Mouse (Mus musculus): ENCODE results near the gene Kcnq5.

DNA sequence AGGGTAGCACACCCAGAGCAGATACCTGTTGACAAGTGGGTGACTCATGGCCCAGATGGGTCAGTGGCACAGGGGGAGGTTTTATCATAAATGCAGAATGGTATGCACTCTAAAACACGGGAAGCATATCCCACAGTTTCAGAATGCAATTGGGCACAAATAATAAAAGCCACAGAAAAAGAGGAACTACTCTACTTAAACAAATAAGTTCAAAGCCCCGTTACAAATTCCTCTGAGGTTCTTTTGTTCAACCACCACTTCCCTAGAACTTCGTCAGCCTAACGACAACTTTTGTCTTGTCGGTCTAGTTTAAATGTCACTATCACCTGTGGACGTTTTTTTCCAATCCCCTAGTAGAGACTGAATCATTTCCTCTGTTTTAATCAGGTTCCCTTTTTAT lies 407.1 kb downstream of the Kcnq5 start:
- TF ChIP-seq CTCF (IDR thresholded peaks at IDR 0.05; ENCODE audit: low read depth) (no peak), EP300 (optimal IDR thresholded peaks at IDR 0.05) (no peak)

All from stomach, postnatal 0 days (tissue).